Mouse (Mus musculus) cerebellum, adult 9-10 months (tissue): ENCODE measurements at regions not wholly inside any gene's neighbourhood (a gene's known extent, or its start where the extent isn't known, plus 50 kb on each side); places are given as distances from the start of the nearest gene placed in this dataset.
A peak's percentile ranks its signal among the peaks of the same experiment; 100 is the strongest.
"Not testable (repeated sequence)": the region's sequence is repeated elsewhere in the genome, so short reads cannot be mapped to it uniquely, and the experiment has no call there.

Source experiments
- DNase-seq: peaks from one replicate; pipeline ENCODE4 v3.0.0; 2022

GRCm38 (mm10) chr4:9724801-9725200 is 1149.5 kb upstream of the 2610301B20Rik start:
- not testable (repeated sequence) for DNase-seq

DNA sequence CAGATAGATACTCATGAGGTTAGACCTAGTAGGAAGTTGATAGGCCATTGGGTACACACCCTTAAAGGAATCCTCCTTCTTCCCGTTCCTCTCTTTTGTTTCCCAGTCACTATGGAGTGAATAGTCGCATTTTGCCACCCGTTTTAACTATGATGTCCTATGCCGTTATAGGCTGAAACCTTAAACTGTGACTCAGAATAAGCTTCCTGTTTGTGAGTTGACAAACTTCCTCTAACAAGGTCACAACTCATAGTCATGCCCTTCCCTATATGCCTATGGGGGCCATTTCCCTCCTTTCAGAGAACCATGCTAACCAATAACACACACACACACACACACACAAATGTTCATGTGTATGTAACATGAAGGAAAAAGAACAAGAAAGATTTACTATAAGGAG is 1136.6 kb upstream of the 2610301B20Rik start:
- DNase-seq: no peak

DNA sequence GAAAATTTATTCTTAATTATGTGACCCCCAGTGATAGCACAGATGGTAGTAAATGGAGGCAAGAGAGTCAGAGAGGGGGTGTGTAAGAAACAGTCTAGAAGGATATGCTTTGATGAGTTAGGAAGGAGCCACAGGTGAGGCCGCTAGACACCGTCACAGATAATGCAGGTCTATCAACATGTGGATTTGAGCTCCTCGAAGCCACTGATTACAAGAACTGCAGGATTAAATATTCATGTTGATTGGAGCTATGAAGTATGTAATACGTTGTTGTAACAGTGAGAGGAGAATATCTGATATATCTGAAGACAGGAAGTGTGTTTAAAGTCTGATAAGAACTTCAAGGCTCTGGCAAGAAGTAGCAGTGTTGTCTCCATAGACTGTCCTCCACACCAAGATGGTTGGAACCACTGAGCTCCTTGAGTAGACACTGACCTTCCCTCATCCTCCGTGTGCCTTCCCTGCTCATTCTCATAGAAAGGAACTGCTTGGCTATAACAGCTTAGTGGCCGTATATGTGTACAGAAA is 1126.8 kb upstream of the 2610301B20Rik start:
- no peak for DNase-seq

GRCm38 (mm10) chr4:9748110-9748509 is 1126.2 kb upstream of the 2610301B20Rik start:
- no peak for DNase-seq

DNA sequence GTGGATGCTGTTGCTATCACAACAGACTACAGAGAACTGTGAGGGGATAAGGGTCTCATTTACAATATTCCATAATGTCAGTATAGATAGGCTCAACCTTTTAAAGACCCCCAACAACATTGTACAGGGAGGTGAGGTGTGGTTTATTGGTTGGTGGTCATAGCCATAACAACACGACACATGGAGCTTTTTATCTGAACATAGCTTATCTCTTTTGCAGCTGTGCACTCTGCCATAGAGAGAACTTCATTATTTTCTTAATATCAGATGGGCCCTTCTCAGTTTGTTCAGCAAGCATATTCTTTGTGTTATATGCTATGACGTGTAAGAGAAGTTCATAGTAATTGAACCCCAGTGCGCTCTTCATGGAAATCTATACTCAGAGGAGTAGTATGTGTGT is 1124.4 kb upstream of the 2610301B20Rik start:
- DNase-seq: no peak

DNA sequence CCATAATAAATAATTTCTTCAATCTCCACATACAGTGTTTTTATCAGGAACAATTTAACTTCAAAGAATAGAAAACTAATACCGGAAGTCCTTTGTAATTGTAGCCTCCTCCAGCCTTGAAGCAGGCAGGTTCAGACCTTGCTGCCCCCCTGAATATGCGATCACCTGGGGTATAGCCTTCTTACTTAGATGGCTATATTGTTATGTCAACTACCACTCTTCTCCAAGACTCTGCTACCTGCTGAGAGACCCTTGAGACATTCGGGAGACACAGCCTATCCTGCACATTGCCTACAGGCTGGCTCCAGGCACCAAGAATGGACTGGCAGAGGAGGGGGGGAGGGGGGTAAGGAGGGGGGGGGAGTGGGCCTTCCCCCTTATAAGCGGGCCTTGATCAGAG is 1123.9 kb upstream of the 2610301B20Rik start:
- DNase-seq: no peak

DNA sequence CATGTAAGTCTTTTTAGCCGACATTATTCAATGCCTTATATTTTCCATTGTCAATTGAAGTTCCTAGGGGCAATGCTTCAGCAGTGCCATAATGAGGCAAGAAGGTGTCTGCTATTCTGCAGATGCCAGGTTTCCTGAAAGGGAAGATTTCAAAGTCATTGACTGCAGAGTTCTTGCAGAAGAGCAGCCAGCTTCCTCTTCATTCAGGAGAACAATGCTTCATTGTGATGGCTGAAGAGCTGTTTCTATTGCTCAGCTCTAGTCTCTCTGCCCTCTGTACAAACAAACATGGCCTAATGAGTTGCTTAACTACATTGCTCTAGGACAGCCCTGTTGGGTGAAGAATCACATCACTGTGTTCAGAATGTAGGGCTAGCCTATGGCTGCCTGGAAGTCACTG is 1111.0 kb upstream of the 2610301B20Rik start:
- DNase-seq: no peak

- DNase-seq: peak; percentile 36
Observed at GRCm38 (mm10) chr4:9769633-9770205, 1104.6 kb upstream of the 2610301B20Rik start.

- peak; percentile 63 for DNase-seq
Observed at GRCm38 (mm10) chr4:9770372-9771102, 1103.8 kb upstream of the 2610301B20Rik start.

DNA sequence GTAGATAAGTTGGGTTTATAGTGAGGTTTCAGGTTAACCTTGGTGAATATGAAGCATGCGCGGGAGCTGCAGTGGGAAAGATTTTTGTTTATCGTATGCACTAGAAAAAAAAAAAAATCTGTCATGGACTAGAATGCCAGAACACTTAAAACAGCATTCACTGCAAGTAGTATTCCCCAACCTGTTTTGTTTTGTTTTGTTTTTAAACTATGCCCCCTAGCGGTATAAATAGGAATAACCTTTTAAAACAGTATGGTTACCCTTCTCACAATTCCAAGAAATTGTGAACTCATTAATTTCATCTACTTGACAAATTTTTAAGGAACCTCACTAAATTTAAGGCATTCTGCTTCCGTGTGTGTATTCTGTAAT is 1103.2 kb upstream of the 2610301B20Rik start:
- DNase-seq: peak; percentile 78

DNA sequence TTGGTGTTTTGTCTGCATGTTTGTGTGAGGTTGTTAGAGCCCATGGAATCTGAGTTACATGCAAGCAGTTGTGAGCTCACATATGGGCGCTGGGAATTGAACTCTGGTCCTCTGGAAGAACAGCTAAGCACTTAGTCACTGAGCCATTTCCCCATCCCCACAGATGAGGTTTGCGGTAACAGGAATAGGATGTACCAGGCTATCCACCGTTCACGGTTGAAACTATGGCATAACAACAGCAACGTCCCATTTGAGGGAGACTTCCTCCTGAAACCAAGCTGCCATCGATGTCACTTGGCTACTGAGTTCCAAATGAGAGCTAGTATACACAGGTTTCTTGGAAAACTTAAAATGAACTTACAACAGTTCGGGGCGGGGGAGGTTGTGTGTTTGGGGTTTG is 1095.9 kb upstream of the 2610301B20Rik start:
- DNase-seq: no peak

DNA sequence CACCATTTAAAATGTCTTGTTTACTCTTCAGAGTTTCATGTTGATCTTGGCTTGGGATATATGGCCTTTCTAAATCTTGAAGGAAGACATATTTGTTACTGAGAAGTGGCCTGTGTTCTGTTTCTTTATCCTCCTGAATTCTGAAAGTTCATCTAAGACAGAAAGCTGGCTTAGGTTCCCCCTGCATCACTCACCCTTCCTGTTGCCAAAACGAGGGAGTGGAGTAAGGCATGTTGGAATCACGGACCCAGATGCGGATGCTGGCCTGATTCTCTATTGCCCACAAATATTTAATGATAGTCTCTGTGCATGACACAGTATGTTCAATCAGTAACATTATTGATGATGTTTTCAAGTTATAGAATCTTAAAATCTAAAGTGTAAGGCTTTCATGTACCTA is 1094.7 kb upstream of the 2610301B20Rik start:
- DNase-seq: no peak

- peak; percentile 43 for DNase-seq
Observed at GRCm38 (mm10) chr4:9780179-9780578, 1094.1 kb upstream of the 2610301B20Rik start.

DNA sequence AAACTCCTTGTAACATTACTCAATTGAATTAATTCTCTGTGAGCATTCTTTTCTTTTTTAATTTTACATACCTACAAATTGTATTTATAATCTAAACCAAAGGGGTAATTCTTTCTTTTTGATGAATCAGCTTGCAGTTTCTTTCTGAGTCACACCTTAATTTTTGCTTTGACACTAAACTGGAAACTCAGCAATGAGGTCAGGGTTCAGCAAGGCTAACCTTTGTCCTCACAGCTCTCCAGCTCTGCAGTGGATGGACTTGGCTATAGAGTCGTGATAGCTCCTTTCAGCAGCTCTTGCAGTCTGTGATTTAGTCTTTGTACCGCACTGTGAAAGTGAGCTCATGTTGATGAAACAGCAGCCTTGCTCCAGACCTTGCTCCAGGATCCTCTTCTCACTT is 1093.0 kb upstream of the 2610301B20Rik start:
- DNase-seq: no peak

GRCm38 (mm10) chr4:9787795-9788365 is 1086.4 kb upstream of the 2610301B20Rik start:
- DNase-seq: no peak

- no peak for DNase-seq
Observed at GRCm38 (mm10) chr4:9790478-9790877, 1083.8 kb upstream of the 2610301B20Rik start.
